Mouse (Mus musculus) megakaryocyte, embryonic 14.5 days (primary cell): ENCODE data around the gene Fcgr2b.
"Not testable (repeated sequence)": the region's sequence is repeated elsewhere in the genome, so short reads cannot be mapped to it uniquely, and the experiment has no call there.

Experiments used
- FLI1 ChIP-seq: IDR thresholded peaks from 2 replicates; pipeline ENCODE4 v1.6.1; 2012; ENCODE audit warnings: low read length, inconsistent platforms, mixed read lengths
- GATA1 ChIP-seq: IDR thresholded peaks from 3 replicates; pipeline ENCODE4 v1.6.1; 2012; ENCODE audit warnings: mixed read lengths, low read length, inconsistent platforms, borderline replicate concordance

DNA sequence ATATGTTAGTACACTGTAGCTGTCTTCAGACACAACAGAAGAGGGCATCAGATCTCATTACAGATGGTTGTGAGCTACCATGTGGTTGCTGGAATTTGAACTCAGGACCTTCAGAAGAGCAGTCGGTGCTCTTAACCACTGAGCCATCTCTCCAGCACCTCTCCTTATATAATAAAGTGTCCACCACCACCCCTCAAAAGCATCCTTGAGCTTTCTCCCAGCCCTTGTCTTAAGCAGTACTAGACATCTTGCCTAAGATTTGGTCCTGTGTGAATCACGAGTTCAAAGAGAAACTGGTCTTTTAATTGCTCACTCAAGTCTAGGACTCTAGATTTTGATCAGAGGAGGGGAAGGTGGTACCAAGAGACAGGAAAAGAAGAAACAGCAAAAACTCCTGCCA lies 997 bp downstream of the Fcgr2b start:
- TF ChIP-seq GATA1, FLI1: not testable (repeated sequence)
